Mouse (Mus musculus): ENCODE measurements at regions not wholly inside any gene's neighbourhood (a gene's known extent, or its start where the extent isn't known, plus 50 kb on each side); places are given as distances from the start of the nearest gene placed in this dataset.

- TF ChIP-seq CTCF (IDR thresholded peaks at IDR 0.05; ENCODE audit: low read depth, low read length) = no peak
- TF ChIP-seq POLR2A (IDR thresholded peaks at IDR 0.05; ENCODE audit: insufficient read depth, low read length) = no peak
- TF ChIP-seq EP300 (IDR thresholded peaks at IDR 0.05; ENCODE audit: insufficient read depth, low read depth, low read length) = no peak
These were observed 90.2 kb upstream of the Sertad2 start for GRCm38 (mm10) chr11:20452901-20453300.
